Mouse (Mus musculus): ENCODE measurements around the gene Ubash3a.

The Ubash3a gene

GRCm38 (mm10) chr17:31277931-31278330 lies 70.3 kb downstream of the Ubash3a start:
- in situ Hi-C loops (cut with MseI, MboI) = no loop called here

GRCm38 (mm10) chr17:31279541-31279940 lies 71.9 kb downstream of the Ubash3a start:
- in situ Hi-C loops (cut with MseI, MboI) = no loop called here

DNA sequence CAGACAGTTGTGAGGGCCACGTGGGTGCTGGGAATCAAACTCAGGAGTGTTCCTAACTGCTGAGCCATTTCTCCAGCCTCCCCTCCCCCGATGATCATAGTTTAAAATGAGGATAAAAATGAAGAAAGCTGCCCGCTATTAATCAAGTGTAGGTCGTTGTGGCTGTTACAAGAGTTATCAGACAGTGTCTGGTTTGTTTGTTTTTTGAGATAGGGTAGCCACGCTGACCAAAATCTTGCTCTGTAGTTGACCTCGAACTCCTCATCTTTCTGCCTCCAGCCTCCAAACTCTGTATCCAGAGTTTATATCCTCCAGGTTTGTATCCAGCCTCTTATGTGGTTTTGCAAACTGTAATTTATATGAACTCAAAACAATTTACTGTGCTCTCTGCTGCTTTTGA lies 72.6 kb downstream of the Ubash3a start:
- in situ Hi-C loops (cut with MseI, MboI) = no loop called here

GRCm38 (mm10) chr17:31281830-31282686 lies 74.4 kb downstream of the Ubash3a start:
- in situ Hi-C loops (cut with MseI, MboI) = no loop called here

- in situ Hi-C loops (cut with MseI, MboI) = no loop called here
Observed at GRCm38 (mm10) chr17:31282687-31283053, 75.0 kb downstream of the Ubash3a start.

GRCm38 (mm10) chr17:31285867-31286266 lies 78.2 kb downstream of the Ubash3a start:
- in situ Hi-C loops (cut with MseI, MboI) = no loop called here

DNA sequence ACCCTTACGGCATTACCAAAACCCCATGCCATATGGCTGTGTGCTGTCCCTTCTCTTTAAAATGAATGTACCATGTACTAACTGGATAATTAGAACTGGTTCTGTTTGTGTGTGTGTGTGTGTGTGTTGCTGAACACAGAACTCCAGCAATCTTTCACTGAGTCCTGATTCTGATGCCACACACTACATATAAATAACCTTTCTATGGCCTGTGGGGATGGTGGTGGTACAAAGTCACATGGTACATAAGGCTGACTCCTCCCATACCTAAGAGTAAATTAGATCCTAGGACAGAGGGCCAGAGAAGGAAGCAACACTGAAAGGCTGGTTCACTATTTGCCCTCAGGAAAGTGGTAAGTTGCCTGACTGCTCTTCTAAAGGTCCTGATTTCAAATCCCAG lies 78.8 kb downstream of the Ubash3a start, which contains the start of gene Slc37a1:
Slc37a1 (plus strand) TSS at position 301 of the 400 bp plus-strand sequence.
- in situ Hi-C loops (cut with MseI, MboI) = no loop called here

DNA sequence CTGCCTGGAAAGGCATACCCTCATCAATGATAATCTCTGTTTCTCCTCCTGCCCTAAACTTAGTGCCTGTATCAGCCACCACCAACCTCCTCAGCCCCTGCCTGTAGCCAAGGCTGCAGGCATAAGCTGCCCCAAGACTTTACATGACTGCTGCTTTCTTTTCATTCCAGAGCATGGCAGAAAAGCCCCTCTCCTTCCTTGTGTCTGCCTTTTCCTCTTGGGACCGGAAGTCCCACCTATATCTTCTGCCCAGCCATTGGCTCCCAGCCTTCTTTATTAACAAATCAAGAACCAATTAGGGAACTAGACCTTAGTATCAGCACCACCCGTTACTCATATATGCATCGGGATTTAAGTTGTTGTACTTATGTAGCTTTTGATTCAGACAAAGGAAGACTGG lies 79.5 kb downstream of the Ubash3a start:
- in situ Hi-C loops (cut with MseI, MboI) = no loop called here

GRCm38 (mm10) chr17:31288999-31289726 lies 81.5 kb downstream of the Ubash3a start:
- in situ Hi-C loops (cut with MseI, MboI) = no loop called here

GRCm38 (mm10) chr17:31290311-31290710 lies 82.6 kb downstream of the Ubash3a start:
- in situ Hi-C loops (cut with MseI, MboI) = loop anchor here in 1 of 2 experiments (5.0 kb wide), 1 partner anchor 33 kb away; no protein-coding TSS in a partner anchor

DNA sequence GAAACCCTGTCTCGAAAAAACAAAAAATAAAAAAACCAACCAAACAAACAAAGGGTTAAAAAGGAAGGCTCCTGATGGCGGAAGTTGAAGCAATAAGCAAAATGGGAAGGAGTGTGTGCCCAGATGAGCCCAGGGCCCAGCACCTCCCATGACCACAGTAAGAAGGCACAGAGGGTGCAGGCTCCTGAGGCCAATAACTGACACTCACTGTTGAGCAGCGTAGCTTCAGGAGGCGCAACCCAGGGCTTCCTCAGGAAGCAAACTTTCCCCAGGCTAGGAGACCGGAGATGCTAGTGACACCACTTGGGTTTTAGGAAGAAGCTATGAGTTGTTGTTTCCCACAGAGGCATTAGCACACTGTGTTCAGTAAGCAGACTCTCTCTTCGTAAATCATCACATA lies 83.2 kb downstream of the Ubash3a start:
- in situ Hi-C loops (cut with MseI, MboI) = loop anchor here in 1 of 2 experiments (5.0 kb wide), 1 partner anchor 34 kb away; no protein-coding TSS in a partner anchor

GRCm38 (mm10) chr17:31294363-31295214 lies 86.9 kb downstream of the Ubash3a start:
- in situ Hi-C loops (cut with MseI, MboI) = loop anchor here (5.0 kb wide), 1 partner anchor 37 kb away; no protein-coding TSS in a partner anchor

DNA sequence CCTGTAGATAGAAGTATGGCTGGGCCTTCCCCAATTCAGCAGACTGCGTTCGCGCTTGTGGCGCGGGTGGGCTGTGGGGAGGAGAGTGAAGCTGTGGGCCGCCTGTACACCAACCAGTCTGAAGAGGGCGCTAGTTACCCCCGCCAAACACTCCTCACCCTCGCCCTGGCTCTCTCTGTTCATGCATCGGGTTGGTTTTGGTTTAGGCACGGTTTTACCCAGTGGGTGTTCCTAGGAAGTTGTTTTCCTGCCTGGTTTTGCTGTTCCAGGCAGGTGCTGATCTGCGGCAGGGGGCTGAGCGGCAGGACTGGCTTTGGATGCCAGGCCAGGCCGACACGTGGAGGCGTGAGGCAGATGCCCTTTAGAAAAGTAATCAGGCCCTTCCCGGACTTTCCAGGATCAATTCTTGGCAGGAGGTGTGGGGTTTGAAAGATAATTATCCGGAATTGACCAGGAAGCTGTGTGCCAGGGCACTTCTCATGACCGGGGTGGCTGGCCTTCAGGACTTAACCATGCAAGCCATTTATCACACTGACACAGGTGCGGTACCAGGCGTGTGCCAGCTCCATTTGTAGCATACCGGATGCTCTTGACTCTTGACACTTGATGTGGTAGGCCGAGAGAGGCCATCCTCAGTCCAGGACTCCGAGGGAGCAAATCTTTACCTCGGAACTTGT lies 87.7 kb downstream of the Ubash3a start:
- in situ Hi-C loops (cut with MseI, MboI) = loop anchor here in 1 of 2 experiments (5.0 kb wide), 1 partner anchor 38 kb away; no protein-coding TSS in a partner anchor

DNA sequence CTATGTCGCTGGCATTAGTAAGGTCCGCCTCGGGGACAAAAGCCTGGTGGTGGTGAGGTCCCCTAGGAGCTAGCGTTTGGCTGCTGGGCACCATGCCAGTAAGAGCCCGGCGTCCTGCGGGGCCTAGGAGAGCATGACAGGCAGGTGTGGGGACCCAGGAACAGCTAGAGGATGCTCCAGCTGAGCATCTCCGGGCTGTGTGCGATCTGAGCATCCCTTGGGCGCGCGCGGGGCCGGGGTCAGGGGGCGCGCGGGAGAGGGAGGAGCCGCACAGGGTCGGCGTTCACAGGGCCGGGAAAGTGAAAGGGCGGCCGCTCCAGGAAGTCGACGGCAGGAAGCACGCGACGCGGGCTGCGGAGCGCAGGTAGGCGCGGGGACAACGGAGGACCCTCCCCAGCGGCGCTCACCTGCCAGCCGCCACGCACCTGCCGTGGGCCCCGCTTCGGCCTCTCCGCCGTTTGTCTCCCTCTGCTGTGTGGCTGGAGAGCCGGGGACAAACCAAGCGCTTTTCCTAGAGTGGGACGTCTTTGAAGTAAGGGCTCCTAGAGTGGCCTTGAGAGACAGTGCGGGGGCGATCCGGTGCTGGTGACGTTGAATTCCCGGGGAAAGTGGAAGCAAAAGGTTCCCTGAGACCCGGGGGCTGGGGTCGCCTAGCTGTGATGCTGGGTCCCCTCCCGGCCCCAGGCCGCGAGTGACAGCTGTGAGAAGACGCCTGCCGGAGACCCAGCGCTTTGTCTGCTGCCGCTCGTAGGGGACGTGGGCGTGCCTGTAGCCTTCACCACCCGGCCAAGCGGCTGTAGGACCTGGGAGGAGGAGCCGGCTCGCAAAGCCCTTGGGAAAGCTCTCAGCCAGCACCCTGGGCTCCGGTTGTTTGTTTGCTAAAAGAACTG lies 88.5 kb downstream of the Ubash3a start:
- in situ Hi-C loops (cut with MseI, MboI) = loop anchor here in 1 of 2 experiments (5.0 kb wide), 1 partner anchor 39 kb away; no protein-coding TSS in a partner anchor
